Mouse (Mus musculus) T-helper 17 cell (primary cell): ENCODE measurements around the gene Slc38a7.
"Not testable (repeated sequence)": the region's sequence is repeated elsewhere in the genome, so short reads cannot be mapped to it uniquely, and the experiment has no call there.

Source experiments
- in situ Hi-C, 2 experiments: fragments of 300-600 bp; cut with MboI, MseI; formaldehyde crosslinking; loops; 1 replicate in 1 of 2; 2 replicates in 1 of 2; pipeline ENCODE4 v1.15.1; 2025; ENCODE audit warnings: high pct_unique_total_duplicates in 2 of 2

Gene Slc38a7

GRCm38 (mm10) chr8:95809116-95809515, 44.2 kb downstream of the Slc38a7 start:
- in situ Hi-C loops = loop anchor here in 1 of 2 experiments (25.0 kb wide), 1 partner anchor 722 kb away; the partner anchor contains the start of gene Katnb1

GRCm38 (mm10) chr8:95808631-95809030, 44.7 kb downstream of the Slc38a7 start:
- in situ Hi-C loops = loop anchor here in 1 of 2 experiments (25.0 kb wide), 1 partner anchor 721 kb away; the partner anchor contains the start of gene Katnb1

GRCm38 (mm10) chr8:95807861-95808260, 45.5 kb downstream of the Slc38a7 start:
- in situ Hi-C loops = loop anchor here in 1 of 2 experiments (25.0 kb wide), 1 partner anchor 721 kb away; the partner anchor contains the start of gene Katnb1

GRCm38 (mm10) chr8:95807331-95807843, 46.0 kb downstream of the Slc38a7 start, which contains the start of gene Cnot1:
Cnot1 (minus strand) TSS chr8:95807464.
- in situ Hi-C loops = loop anchor here in 1 of 2 experiments (25.0 kb wide), 1 partner anchor 720 kb away; the partner anchor contains the start of gene Katnb1

GRCm38 (mm10) chr8:95806461-95807191, 46.7 kb downstream of the Slc38a7 start:
- in situ Hi-C loops = loop anchor here in 1 of 2 experiments (25.0 kb wide), 1 partner anchor 719 kb away; the partner anchor contains the start of gene Katnb1

GRCm38 (mm10) chr8:95805482-95805881, 47.9 kb downstream of the Slc38a7 start:
- in situ Hi-C loops = loop anchor here in 1 of 2 experiments (25.0 kb wide), 1 partner anchor 718 kb away; the partner anchor contains the start of gene Katnb1

- in situ Hi-C loops = loop anchor here in 1 of 2 experiments (25.0 kb wide), 1 partner anchor 715 kb away; the partner anchor contains the start of gene Katnb1
These were observed 51.1 kb downstream of the Slc38a7 start for GRCm38 (mm10) chr8:95802231-95802630.

- in situ Hi-C loops = loop anchor here in 1 of 2 experiments (25.0 kb wide), 1 partner anchor 714 kb away; the partner anchor contains the start of gene Katnb1
These were observed 51.8 kb downstream of the Slc38a7 start for GRCm38 (mm10) chr8:95801476-95802064.

- in situ Hi-C loops = loop anchor here in 1 of 2 experiments (25.0 kb wide), 1 partner anchor 713 kb away; the partner anchor contains the start of gene Katnb1
These were observed 53.0 kb downstream of the Slc38a7 start for GRCm38 (mm10) chr8:95800353-95800752.

- in situ Hi-C loops = loop anchor here in 1 of 2 experiments (25.0 kb wide), 1 partner anchor 713 kb away; the partner anchor contains the start of gene Katnb1
These were observed 53.4 kb downstream of the Slc38a7 start for GRCm38 (mm10) chr8:95799891-95800290.

GRCm38 (mm10) chr8:95799117-95799516, 54.2 kb downstream of the Slc38a7 start:
- in situ Hi-C loops = no loop called here

GRCm38 (mm10) chr8:95795333-95796061, 57.8 kb downstream of the Slc38a7 start:
- in situ Hi-C loops = not testable (repeated sequence)
